Mouse (Mus musculus) natural killer cell, adult 2 months (primary cell): ENCODE measurements around the gene Arpp21.
"Not testable (repeated sequence)": the region's sequence is repeated elsewhere in the genome, so short reads cannot be mapped to it uniquely, and the experiment has no call there.

Experiments used
- DNase-seq, 2 experiments: peaks; one replicate each; pipeline ENCODE4 v3.0.0; 2022; ENCODE audit warnings: low spot score in 2 of 2

Gene Arpp21

DNA sequence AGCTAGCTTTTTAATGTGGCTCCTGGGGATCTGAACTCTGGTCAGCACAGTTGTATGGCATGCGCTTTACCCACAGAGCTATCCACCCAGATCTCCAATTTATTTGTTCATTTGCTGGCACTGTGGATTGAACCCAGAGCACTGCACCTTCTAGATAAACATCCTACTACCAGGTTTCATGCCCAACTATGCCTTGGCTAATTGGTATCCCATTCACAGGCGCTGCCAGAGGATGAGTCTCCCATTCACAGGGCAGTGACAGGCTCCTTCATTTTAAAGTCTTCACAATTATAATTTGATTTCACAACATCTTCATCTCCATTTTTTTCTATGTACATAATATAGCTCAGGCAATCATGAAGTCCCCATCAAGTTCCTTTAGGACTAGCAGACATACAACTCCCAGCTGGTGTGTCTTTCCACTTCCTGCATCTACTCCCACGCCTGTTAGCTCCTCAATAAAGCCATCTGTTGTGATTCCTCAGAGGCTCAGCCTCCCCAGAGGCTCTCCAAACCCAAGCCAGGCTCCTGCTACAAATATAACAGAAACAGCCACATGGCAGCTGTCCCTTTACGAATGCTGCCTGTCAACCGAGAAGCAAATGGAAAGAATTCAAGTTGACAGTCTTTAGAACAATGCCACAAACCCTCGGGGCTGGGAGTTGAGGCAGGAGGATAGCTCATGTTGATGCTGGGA is 133.4 kb downstream of the Arpp21 start:
- DNase-seq, result no peak

DNA sequence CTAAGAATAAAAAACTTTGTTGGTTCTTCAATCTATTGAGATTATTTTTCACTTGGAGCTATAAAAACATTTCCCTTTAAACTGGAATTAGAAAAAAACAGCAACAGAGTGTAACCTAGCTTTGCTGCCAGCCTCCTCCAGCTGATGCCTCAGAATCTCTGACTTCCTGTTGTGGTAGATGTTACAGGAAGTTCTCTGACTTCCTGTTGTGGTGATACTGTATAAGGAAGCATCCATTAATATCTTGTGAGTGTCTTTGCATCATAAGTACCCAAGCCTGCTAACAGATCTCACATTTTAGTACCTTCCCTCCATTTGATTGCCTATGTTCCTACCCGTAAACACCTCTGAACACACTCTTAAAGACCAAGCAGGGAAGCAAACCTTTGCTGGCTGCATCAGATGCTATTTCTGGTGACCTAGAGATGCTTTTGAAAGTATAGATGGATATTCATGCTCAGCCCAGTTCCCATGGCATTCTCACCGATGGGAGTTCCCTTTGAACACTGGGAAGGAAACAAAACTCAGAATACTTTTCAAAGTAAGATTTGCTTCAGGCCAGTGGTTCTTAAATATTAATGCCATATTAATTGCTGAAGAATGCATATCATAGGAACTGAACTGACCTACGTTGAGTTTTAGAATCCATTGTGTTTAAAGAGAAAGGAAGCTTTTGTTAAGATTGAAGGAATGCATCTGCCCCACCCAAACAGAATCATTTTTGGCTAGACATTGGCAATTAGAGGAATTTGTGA is 134.7 kb downstream of the Arpp21 start:
- peak in 1 of 2 experiments; percentile 30 for DNase-seq

DNA sequence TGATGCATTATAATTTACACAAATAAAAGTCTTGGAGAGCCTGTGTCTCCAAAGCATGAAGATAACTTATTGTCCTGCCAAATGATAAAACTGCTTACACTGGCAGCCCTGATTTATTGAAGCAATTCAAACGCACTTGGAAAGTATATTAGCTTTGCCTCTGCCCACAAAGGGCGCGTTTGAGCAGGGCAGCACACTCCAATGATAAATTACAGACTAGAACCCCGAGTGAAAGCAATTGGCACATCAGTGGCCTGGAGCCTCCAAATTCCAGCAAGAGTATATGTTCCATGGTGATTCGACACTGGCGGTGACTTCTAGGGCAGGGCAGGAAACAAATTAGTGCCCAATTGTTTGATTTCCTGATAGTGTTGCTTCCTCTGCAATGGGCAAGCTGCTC is 137.5 kb downstream of the Arpp21 start:
- no peak for DNase-seq

DNA sequence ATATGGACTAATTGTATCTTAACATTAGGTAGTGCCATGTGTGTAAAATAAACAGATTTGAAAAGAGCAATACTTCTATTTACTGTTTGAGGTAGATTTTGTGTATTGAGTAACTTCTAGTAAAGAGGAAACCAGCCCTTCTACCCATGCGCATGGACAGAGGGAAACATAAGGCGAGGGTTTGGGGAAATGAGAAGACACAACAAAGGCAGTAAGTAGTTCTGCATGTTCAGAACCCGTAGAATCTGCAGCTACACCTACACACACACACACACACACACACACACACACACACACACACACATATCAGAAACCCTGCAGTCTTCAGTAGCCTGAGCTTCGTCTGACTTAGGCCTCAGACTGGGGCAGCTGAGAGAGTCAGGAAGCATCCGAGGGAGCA is 140.0 kb downstream of the Arpp21 start:
- DNase-seq, result no peak

DNA sequence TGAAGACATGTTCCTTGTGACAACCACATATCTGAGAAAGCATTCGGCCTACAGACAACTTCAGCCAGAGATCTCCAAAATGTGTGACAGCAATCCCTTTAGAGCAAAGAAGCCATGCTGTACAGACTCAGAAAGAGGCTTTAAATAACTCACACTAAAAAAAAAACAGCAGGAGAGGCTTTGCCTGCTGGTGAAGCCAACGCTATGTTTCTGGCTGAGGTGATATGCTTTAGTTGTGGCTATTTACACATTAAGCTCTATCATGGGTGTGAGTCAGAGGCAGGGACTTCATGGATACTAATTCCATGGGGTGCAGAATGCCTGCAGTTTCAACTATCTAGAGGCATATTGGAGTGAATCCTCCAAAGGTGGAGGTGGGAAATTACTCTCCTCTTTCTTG is 140.5 kb downstream of the Arpp21 start:
- DNase-seq, result no peak

DNA sequence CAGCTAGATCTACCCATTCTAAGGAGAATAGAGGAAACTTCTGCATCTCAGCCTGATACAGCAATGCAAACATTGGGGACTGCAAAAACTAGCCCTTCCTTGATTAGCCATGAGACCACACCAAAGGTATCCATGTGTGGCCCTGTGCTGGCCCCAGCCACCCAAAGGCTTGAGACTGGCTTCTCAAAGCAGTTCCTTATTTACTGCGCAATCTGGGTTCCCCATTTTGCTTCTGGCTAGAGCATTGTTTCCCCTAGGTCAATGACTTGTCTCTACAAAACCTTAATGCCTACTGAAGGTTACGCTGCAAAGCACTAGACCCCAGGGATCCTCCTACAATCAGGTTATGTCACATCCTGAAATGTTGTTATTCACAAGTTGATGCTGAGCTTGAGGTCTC is 156.8 kb downstream of the Arpp21 start:
- DNase-seq, result peak in 1 of 2 experiments; percentile 1

DNA sequence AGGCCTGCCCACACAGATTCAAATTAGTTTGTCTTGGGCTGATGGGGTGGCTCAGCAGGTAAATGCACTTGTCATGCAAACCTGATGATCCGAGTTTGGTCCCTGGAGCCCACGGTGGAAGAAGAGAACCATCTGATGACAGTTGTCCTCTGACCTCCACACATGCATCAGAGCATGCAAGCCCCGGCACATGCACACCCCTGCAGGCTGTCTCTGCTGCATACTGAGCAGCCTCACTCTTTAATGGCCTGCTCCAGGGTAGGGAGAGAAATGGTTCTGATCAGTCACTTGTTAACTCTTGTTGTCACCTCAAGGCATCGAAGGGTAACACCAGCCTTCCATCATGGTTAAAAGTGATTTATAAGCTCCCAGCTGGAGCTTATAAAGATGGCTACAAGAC is 157.3 kb downstream of the Arpp21 start:
- DNase-seq, result no peak

DNA sequence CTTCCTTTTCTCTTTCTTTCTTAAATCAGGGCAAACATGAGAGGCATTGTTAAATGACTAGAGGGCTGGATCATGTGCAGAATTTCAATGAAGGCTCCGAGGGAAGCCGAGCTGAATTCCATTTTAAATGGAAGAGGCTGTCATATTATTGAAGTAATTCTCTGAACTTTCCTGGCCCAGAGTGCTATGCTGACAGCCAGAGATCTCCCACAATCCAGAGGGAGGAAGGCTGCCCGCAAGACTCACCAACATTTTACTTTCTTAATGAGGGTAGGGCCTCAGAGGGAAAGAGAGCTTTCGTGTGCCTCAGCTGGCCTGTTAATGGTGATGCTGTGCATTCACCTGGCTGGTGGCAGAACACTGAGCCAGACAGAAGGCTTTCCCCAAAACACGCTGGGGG is 160.5 kb downstream of the Arpp21 start:
- no peak for DNase-seq

DNA sequence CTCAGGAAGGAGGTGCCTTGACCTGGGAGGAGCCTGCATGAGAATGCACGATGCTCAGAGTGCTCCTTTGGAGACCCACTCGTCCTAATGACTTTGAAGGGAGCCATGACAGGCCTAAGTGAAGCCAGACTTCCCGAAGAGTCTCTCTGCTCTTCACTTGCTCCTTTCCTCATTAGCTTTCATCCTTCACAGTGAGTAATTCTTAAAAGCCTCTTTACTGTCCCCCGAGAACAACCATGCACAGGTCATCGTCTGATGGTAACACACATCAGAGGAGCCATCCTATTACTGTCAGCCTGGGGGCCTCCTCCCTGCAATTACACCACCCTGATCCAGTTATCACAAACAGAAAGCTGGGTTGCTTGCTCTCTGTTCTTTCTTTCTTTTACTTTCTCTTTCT is 160.9 kb downstream of the Arpp21 start:
- no peak for DNase-seq

DNA sequence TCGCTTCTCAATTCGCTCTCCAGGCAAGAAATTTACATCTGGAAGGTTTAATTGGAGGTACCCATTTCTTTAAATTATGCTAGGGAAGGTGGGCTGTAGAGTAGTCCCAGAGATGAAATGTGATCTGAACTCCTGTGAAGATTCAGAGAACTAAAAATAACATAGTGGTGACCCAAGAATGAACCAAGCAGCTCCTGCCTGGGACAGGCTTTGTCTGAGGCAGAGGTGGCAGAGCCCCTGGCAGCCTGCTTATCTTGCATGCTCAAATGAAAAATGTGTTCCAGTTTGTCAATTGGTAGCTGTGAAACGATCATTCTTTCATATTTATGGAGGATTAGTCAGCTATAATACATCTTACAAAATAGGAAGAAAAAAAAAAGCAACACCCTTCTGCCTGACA is 164.4 kb downstream of the Arpp21 start:
- no peak for DNase-seq

DNA sequence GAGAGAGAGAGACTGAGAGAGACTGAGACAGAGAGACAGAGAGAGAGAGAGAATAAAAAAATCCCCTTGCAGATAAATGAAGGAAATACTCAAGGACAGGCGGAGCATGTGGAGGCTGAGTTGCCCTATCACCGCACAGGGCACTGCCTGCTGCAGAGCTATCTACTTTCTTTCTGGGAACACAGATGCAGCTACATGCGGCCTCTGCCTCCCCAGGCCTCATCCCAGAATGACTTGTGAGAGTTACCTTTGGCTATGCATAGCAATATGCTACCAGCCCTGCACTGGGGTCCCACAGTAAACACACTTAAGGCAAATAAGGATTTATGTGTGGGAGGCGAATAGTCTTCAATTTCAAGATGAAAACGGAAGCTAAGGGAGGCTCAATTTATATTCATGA is 164.8 kb downstream of the Arpp21 start:
- DNase-seq, result no peak

DNA sequence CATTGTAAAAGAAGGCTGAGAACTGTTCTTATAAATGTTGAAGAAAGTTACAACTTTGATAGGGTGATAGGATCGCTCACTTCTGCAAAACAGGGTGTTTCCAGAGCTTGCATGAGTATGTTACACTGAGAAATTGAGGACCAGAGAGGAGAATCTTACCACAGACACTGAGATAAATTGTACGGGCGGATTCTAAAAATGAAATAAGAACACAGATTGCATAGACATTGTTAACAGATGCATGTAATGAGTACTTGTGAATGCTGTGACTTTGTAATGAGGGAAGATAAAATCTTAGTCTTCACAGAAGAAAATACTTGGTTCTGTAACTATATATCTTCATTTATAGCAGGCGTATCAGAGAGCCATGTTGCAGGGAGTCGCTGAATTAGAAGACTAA is 167.5 kb downstream of the Arpp21 start:
- no peak for DNase-seq

DNA sequence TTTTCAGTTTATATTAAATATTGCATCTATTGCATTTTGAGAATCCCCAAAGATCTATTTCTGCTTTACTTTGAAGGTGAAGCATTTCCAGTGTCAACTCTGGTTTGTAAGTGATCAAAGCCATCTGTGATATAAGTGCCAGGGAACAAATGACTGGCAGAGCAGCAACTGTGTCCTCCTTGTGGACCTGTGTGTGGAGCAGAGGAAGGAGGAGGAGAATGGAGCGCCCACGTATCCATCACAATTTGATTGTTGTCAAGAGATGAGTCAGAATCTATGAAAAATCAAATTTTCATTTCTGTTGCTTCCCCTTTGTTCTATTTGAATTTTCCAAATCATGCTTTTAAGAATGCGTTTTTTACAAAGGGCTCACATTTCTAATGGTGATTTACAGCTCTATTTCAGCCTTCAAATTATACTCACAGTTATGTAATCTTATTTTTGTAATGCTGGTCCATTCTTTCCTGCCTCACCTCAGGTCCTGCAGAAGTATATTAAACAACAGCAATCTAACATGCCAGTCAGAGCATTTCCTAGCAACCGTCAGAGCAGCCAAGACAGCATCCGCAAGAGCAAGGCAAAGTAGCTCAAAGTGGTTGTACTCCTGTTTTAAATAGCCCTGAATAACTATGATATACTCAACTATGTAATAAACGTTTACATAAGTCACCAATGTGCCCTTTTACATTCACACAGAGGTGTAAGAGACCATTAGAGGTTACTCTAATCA is 174.9 kb downstream of the Arpp21 start:
- no peak for DNase-seq

DNA sequence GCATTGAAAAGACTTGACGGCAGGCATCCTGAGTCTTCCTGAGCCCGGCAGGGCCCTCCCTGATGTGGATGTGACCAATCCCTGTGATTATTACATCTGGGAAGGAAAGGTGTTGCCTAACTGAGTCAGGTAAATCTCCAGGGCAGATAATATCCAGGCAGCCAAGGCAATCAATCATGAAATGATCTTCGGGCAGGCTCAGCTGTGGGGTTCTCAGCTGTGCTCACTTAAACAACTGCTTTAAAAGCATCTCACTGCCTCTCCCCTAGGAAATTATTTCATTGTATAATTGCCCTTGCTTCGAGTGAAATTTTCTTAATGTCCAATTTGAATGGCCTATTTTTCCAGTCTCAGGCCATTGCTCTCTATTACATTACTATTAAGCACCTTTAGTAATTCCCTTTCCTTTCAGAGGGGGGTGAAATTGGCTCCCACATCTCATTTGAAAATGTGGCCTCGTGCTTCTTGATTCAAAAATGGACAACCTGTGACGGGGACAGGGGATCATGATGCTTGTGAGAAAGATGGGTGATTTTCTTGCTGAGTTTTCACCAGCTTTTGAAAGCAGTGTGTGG is 180.8 kb downstream of the Arpp21 start:
- no peak for DNase-seq

DNA sequence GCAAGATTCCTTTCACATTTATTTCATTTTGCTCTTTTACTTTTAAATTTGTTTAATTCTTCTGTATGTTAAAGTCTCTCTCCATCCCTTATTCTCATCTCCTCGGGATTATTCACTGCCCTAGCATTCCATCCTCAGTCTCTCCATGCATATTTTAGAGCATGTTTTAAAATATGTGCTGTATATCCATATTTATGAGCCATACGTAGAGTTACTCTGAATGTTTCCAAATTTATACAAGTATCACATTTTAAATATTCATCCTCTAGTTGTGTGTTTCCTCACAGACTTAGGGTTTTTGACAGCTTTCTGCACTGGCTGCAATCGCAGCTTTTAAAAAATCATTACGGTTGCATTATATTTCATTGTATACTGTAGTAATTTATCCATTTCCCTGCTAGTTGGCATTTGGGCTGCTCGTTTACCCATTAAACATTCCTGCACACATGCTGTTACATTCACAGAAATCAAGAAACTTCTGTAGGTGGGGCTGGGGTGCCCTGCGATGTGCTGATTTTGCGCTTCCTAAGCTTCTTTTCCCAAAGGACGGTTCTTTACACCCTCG is 187.8 kb downstream of the Arpp21 start:
- no peak for DNase-seq

DNA sequence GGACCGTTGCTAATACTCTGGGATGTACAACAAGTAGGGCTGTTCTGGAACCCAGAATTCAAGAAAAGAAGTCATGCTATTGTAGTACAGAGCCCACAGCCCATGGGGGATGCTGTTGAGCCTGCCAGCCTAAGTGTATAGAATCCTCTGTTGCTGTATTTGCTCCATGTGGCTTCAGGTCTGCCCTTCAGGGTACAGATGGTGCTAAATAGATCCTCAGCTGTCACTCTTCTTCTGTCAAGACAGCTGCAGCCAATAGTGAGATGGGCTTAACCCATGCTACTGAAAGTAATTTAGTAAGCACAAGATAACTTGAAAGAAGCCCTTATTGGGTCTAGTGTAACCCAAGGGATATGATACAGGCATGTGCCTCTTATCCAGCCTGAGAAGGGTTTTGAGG is 195.2 kb downstream of the Arpp21 start:
- DNase-seq, result no peak

DNA sequence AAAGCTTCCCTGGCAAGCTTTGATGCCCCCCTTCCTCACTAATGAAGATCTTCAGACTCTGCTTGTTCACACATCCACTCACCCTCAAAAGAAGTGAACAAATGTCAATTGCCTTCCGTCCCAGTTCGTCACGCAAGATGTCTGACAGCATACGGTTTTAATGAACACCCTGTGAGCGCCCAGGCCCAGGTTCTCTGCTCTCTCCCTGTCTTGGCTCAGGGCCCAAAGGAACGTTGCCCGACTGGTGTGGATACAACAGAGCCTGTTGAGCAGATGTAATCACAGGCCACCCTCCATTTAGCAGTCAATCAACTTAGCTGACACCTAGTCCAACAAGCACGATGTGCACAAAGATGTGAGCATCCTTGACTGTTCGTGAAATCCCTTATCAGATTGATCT is 198.0 kb downstream of the Arpp21 start:
- no peak for DNase-seq

DNA sequence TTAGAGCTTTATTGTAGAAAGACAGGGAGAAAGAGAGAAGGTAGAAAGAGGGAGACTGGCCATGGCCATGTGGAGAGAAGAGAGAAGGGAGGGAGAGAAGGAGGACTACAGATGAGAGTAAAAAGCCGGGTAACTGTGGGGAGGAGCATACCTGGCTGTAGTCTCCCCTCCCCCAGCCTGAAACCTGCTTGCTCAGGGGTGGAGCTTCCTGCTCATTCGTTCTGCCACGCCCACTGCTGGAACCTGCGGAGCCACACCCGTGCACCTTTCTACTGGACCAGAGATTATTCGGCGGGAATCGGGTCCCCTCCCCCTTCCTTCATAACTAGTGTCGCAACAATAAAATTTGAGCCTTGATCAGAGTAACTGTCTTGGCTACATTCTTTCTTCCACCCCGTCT is 201.9 kb downstream of the Arpp21 start:
- DNase-seq, result not testable (repeated sequence)

DNA sequence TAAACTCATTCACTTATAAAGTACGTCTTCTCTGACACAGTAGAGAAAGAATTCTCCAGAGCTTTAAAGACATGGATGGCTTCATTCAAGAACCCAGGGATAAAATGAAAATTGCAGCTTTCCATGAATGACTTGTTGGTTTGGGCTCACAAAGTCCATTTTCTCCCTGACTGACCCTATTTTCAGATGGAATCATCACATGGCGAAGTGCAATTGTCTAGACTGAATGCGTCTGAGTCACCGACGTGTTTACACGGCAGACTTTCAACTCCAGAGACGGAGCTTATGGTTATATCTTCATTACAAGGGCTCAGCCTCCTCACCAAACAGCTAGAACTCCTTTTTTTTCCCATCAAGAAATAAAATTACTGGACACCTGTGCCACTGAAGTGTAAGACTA is 203.6 kb downstream of the Arpp21 start:
- no peak for DNase-seq

DNA sequence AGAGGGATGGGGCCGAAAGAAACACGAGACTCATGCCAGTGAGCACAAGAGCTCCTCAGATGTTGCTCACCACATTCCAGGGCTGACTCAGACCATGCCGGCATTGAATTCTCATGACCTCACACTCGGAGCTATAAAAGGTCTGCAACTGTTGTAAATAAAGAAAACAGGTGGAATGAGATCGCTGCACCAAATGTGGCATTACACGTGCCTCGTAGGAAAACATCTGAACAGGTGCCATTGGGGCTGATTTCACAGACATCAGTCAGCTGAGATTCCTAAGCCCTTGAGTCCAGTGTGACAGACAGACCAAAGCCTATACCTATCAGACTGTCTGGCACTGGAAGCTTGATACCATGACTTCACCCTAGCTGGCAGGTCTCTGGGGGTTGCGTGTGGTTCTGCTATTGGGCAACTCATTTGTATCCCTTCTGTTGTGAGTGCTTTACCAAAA is 212.1 kb downstream of the Arpp21 start:
- no peak for DNase-seq

DNA sequence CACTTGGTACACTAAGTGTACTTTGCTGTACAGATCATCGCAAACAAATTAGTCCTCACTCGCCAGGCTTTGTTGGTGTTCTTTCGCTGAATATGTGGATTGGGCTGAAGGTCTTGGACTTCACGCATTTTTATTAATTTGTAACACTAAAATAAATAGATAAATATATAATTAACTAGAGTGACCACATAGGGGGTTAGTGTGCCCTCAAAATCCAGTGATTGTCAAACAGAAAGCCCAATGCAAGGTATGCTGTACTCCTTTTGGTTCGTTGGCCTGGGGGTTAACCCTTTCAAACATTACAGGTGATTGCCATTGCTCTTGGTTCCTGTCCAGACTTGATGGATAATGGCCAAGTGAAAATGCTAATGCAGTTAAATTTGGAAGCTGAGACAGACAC is 212.6 kb downstream of the Arpp21 start:
- DNase-seq, result no peak
